17 mouse cellular contexts compared by ENCODE assay signal in the genomic region with DNA sequence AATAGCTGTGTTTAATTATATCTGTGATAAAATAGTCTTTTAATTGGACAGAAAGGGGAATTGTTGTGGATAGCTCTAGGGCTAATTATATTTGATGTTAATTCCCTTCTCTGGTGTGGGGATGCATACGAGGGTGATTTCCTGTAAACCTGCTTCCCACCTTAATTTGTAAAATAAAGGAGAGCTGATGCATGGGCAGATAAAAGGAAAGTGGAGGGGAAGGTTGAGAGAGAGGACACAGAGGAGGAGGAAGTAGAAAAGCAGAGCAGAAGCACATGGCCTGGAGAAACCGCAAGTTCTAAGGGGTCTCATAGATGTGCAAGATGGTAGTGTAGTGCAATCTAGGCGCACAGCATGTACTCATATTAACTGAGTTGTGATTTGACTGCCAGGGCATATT.
DNase-seq lines count a peak whose midpoint lies in the region; TF ChIP-seq lines count a peak whose summit lies in the region.
"Had no signal": no experiment of that assay in that cellular context is flagged by ENCODE, and none has a peak within 500 bp of the region (broad histone marks: within the 10 kb centered on the region; RNA-seq: fewer than 3 reads in every experiment).

No protein-coding gene starts in this region.

- H3K36me3 ChIP-seq in ES-E14 (ENCODE audit: control insufficient read depth, insufficient read depth, low read length, poor library complexity, severe bottlenecking): peaks cover 5% of the 10 kb centered on the region
- H3K36me3 ChIP-seq: forebrain, embryonic 15.5 days had no signal

- peak overlapping the region; percentile 72; the same call in 1 of the 2 replicates for H3K27ac ChIP-seq in ES-E14 (ENCODE audit: insufficient read depth, low read depth, low read length, poor library complexity, severe bottlenecking)
- H3K27ac ChIP-seq: embryonic facial prominence, embryonic 10.5 days; embryonic facial prominence, embryonic 12.5 days; forebrain, embryonic 13.5 days; forebrain, embryonic 15.5 days had no signal

- in situ Hi-C loops in ES-E14 (cut with MboI; ENCODE audit: low sequenced_read_pairs in 2 of 2, unreplicated experiment in 2 of 2): no loop called here

- peaks cover 13 to 42% of the 10 kb centered on the region in 2 experiments for H3K4me1 ChIP-seq in ES-E14 (ENCODE audit: control insufficient read depth in 2 of 2, insufficient read depth in 2 of 2, low read length in 2 of 2, poor library complexity in 1 of 2)
- H3K4me1 ChIP-seq: embryonic facial prominence, embryonic 10.5 days; forebrain, embryonic 13.5 days; forebrain, embryonic 15.5 days had no signal

- no peak overlapping the region; the same call in 1 of the 2 replicates for H3K9ac ChIP-seq in ES-E14 (ENCODE audit: insufficient read depth, low read depth, low read length, poor library complexity, severe bottlenecking)
- H3K9ac ChIP-seq: embryonic facial prominence, embryonic 12.5 days; forebrain, embryonic 13.5 days; forebrain, embryonic 15.5 days; forebrain, postnatal 0 days had no signal

- no peak overlapping the region for H3K4me3 ChIP-seq in ES-E14 (ENCODE audit: insufficient read depth in 1 of 2, low read depth in 1 of 2, low read length in 2 of 2, poor library complexity in 1 of 2, severe bottlenecking in 1 of 2)
- H3K4me3 ChIP-seq: embryonic facial prominence, embryonic 10.5 days; embryonic facial prominence, embryonic 12.5 days; forebrain, embryonic 13.5 days; forebrain, embryonic 15.5 days had no signal

- intact Hi-C loops in left cerebral cortex, postnatal 10 days (cut with DNase I): no loop called here

- DNase-seq in ES-E14 (ENCODE audit: low read depth, low spot score) (no peak), R1 (ENCODE audit: low read depth, low spot score) (peak; percentile 82)
- no peak for DNase-seq in layer of hippocampus, adult 9-11 months
- no peak for DNase-seq in left cerebral cortex, postnatal 10 days (ENCODE audit: extremely low spot score in 1 of 2, low spot score in 2 of 2)
- DNase-seq in cerebellum, adult 11-12 months: no peak
- DNase-seq: adrenal gland, adult 8-10 months; adrenal gland, postnatal 14 days; cerebellum, adult 11 months; cerebellum, adult 2 months; cerebellum, adult 9-10 months; cerebellum, postnatal 10 days; cerebellum, postnatal 25 days; forebrain, postnatal 0 days had no signal

- no peaks in the 10 kb centered on the region for H3K9me3 ChIP-seq in ES-E14 (ENCODE audit: control insufficient read depth, insufficient read depth, low read depth, low read length)
- H3K9me3 ChIP-seq: embryonic facial prominence, embryonic 10.5 days; embryonic facial prominence, embryonic 12.5 days; forebrain, embryonic 13.5 days; forebrain, embryonic 15.5 days had no signal

TF ChIP-seq in ES-E14, 5 proteins besides CTCF, POLR2A, EP300 and RAD21:
- no peak for TF ChIP-seq ZC3H11A (IDR thresholded peaks at IDR 0.05; ENCODE audit: borderline replicate concordance, low read depth, low read length)
- TF ChIP-seq MAFK (IDR thresholded peaks at IDR 0.05; ENCODE audit: insufficient read depth, low read depth, low read length): peak; percentile 89
